Mouse (Mus musculus): ENCODE measurements around the gene 4933405L10Rik.

GRCm38 (mm10) chr8:105697196-105697780, 10.2 kb upstream of the 4933405L10Rik start:
- TF ChIP-seq CTCF (IDR thresholded peaks at IDR 0.05; ENCODE audit: low read depth) (no peak), EP300 (IDR thresholded peaks at IDR 0.05; ENCODE audit: low read depth) (no peak)
